Mouse (Mus musculus) lung, postnatal 0 days (tissue): ENCODE measurements around the gene Gucy2e.

Experiments
- CTCF ChIP-seq: IDR thresholded peaks from 2 replicates; pipeline ENCODE4 v1.5.1; 2016; ENCODE audit warnings: antibody characterized with exemption, mild to moderate bottlenecking
- EP300 ChIP-seq: IDR thresholded peaks from 2 replicates; pipeline ENCODE4 v1.6.1; 2016; ENCODE audit warnings: antibody characterized with exemption, mild to moderate bottlenecking, control low read depth

DNA sequence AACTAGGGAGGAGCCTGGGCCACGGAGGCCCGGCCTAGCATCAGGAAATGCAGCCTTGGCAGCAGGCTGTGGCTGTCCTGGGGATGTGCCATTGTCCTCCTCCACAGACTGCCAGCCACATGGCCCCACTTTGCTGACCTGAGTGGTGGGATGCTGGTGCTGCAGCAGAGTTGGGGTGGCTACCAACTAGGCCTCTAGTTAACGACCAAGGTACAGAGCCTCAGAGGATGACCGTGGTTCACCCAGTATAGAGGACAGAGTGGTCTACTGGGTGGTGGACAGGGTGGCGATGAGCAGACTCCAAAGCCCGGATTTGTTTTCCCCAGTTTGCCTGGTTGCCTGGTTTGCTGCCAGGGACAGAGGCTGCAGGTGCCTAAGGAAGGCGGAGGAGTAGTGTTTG, 62.1 kb downstream of the Gucy2e start:
- no peak for TF ChIP-seq CTCF
- no peak for TF ChIP-seq EP300
